Mouse (Mus musculus) ES-Bruce4 (cell line): Measurements from ENCODE around the gene Kank1.

Experiments
- CTCF ChIP-seq: IDR thresholded peaks from one replicate; pipeline ENCODE4 v1.8.1; 2011; ENCODE audit warnings: low read depth, low read length
- EP300 ChIP-seq: IDR thresholded peaks from 2 replicates; pipeline ENCODE4 v1.6.1; 2011; ENCODE audit warnings: low read depth, low read length; ENCODE audit not compliant: insufficient read depth
- POLR2A ChIP-seq: IDR thresholded peaks from one replicate; pipeline ENCODE4 v1.8.1; 2011; ENCODE audit warnings: low read length; ENCODE audit not compliant: insufficient read depth

DNA sequence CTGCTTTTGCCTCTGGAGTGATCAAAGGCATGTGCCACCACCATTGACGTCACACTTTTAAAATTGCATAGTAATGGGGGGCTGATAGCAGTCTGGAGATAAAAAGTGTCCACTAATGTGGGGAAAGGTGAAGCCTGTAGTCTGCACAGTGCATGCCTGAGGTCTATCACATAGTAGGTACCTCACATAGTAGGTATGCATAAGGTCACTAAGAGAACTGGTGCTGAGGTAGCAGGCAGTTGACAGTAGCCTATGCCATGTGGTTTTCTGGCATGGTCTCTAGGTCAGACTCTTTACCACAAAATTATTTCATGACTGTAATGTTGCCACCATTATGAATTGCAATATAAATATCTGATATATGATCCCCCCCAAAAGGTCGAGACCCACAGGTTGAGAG is 71.4 kb downstream of the Kank1 start:
- TF ChIP-seq CTCF (no peak), POLR2A (no peak), EP300 (no peak)
